Mouse (Mus musculus) left cerebral cortex, adult 9 months (tissue): Measurements from ENCODE around the gene Mmp25.
"Not testable (repeated sequence)": the region's sequence is repeated elsewhere in the genome, so short reads cannot be mapped to it uniquely, and the experiment has no call there.

Experiments
- DNase-seq, 2 experiments: peaks; one replicate each; pipeline ENCODE4 v3.0.0; 2022; ENCODE audit warnings: low spot score in 2 of 2

The Mmp25 gene

GRCm38 (mm10) chr17:23600641-23601622 is 44.1 kb downstream of the Mmp25 start, which contains the start of gene Zscan10:
Gene Zscan10, plus strand, starts transcription at chr17:23600856.
- DNase-seq = no peak

GRCm38 (mm10) chr17:23599605-23600063 is 45.4 kb downstream of the Mmp25 start:
- no peak for DNase-seq

GRCm38 (mm10) chr17:23598582-23599552 is 46.2 kb downstream of the Mmp25 start, which contains the start of gene Zfp13:
Gene Zfp13, minus strand, starts transcription at chr17:23599487.
- DNase-seq = peak; percentile 56 to 75

GRCm38 (mm10) chr17:23595139-23595538 is 49.9 kb downstream of the Mmp25 start:
- DNase-seq = not testable (repeated sequence)

- no peak for DNase-seq
These were observed 52.2 kb downstream of the Mmp25 start for GRCm38 (mm10) chr17:23592926-23593300.

- peak; percentile 93 to 97 for DNase-seq
These were observed 52.7 kb downstream of the Mmp25 start for GRCm38 (mm10) chr17:23592208-23592925.

- DNase-seq = no peak
These were observed 57.8 kb downstream of the Mmp25 start for GRCm38 (mm10) chr17:23587253-23587652.

- DNase-seq = peak in 1 of 2 experiments; percentile 82
These were observed 59.2 kb downstream of the Mmp25 start for GRCm38 (mm10) chr17:23585721-23586491.

- no peak for DNase-seq
These were observed 60.3 kb downstream of the Mmp25 start for GRCm38 (mm10) chr17:23584786-23585185.
